ENCODE assay signal across 10 mouse cellular contexts in genomic region chr7:123503358-123503757, GRCm38 (mm10). TPM values are rescaled to one million over a fixed set of nuclear protein-coding genes. Genes with fewer than 3 reads are reported as not detected.
A peak's percentile ranks its signal among the peaks of the same experiment; 100 is the strongest.
DNase-seq lines count a peak whose midpoint lies in the region; ATAC-seq lines count a peak whose summit lies in the region.
"Had no signal": no experiment of that assay in that cellular context is flagged by ENCODE, and none has a peak within 500 bp of the region (broad histone marks: within the 10 kb centered on the region; RNA-seq: fewer than 3 reads in every experiment).

No protein-coding gene starts in this region.

- no peak overlapping the region for H3K4me3 ChIP-seq in hindbrain, embryonic 11.5 days (ENCODE audit: low read depth, low read length)
- H3K4me3 ChIP-seq in hindbrain, embryonic 13.5 days, result no peak overlapping the region
- no peak overlapping the region for H3K4me3 ChIP-seq in forebrain, embryonic 13.5 days

- H3K27me3 ChIP-seq in hindbrain, embryonic 11.5 days (ENCODE audit: control insufficient read depth, insufficient read depth, low read length), result no peaks in the 10 kb centered on the region
- no peaks in the 10 kb centered on the region for H3K27me3 ChIP-seq in hindbrain, embryonic 13.5 days
- no peaks in the 10 kb centered on the region for H3K27me3 ChIP-seq in forebrain, embryonic 13.5 days

- peak; percentile 47 for DNase-seq in hindbrain, embryonic 11.5 days (ENCODE audit: low spot score)
- peak; percentile 54 for DNase-seq in R1 (ENCODE audit: low read depth, low spot score)
- DNase-seq in forelimb bud, embryonic 11.5 days (ENCODE audit: low read depth, low spot score), result peak; percentile 62
- peak; percentile 51 for DNase-seq in ovary, postnatal 14 days (ENCODE audit: low spot score)
- no peak for DNase-seq in left cerebral cortex, adult 11 months (ENCODE audit: low spot score)

- no peak overlapping the region for H3K27ac ChIP-seq in hindbrain, embryonic 11.5 days (ENCODE audit: low read depth, low read length)
- no peak overlapping the region for H3K27ac ChIP-seq in hindbrain, embryonic 13.5 days
- H3K27ac ChIP-seq in forebrain, embryonic 13.5 days, result no peak overlapping the region

- ATAC-seq in hindbrain, embryonic 11.5 days (ENCODE audit: low FRiP score), result no peak
- ATAC-seq in hindbrain, embryonic 13.5 days (ENCODE audit: low FRiP score), result no peak
- no peak for ATAC-seq in erythroid progenitor cell, adult 5-6 weeks (replicated peaks; ENCODE audit: low FRiP score, poor library complexity, severe bottlenecking)
- no peak for ATAC-seq in forebrain, embryonic 13.5 days

- 0 out of 2 replicates have a peak, but pooled peaks cover 2% of the 10 kb centered on the region for H3K4me1 ChIP-seq in hindbrain, embryonic 11.5 days (replicated peaks; ENCODE audit: control insufficient read depth, insufficient read depth, low read length)
- peaks cover 26% of the 10 kb centered on the region for H3K4me1 ChIP-seq in hindbrain, embryonic 13.5 days (replicated peaks)
- peaks cover 22% of the 10 kb centered on the region for H3K4me1 ChIP-seq in forebrain, embryonic 13.5 days

- 46% methylated on average over 1 of the region's 1 CpGs for WGBS in hindbrain, embryonic 11.5 days
- WGBS in hindbrain, embryonic 13.5 days, result 55% methylated on average over 1 of the region's 1 CpGs
- 63% methylated on average over 1 of the region's 1 CpGs for WGBS in forebrain, embryonic 13.5 days

- H3K9me3 ChIP-seq in hindbrain, embryonic 11.5 days (ENCODE audit: control insufficient read depth, low read length), result peaks cover 7% of the 10 kb centered on the region
- no peaks in the 10 kb centered on the region; the same call in 1 of the 2 replicates for H3K9me3 ChIP-seq in hindbrain, embryonic 13.5 days
- H3K9me3 ChIP-seq in forebrain, embryonic 13.5 days (replicated peaks), result peaks cover 6% of the 10 kb centered on the region

- H3K4me2 ChIP-seq in hindbrain, embryonic 11.5 days (replicated peaks; ENCODE audit: low read depth, low read length), result no peak overlapping the region
- no peak overlapping the region for H3K4me2 ChIP-seq in hindbrain, embryonic 13.5 days
- H3K4me2 ChIP-seq in forebrain, embryonic 13.5 days, result no peak overlapping the region

- H3K9ac ChIP-seq in hindbrain, embryonic 11.5 days (ENCODE audit: low read depth, low read length), result no peak overlapping the region
- H3K9ac ChIP-seq in hindbrain, embryonic 13.5 days, result no peak overlapping the region
- no peak overlapping the region for H3K9ac ChIP-seq in forebrain, embryonic 13.5 days

- no peaks in the 10 kb centered on the region for H3K36me3 ChIP-seq in hindbrain, embryonic 11.5 days (ENCODE audit: control insufficient read depth, insufficient read depth, low read length)
- 0 out of 2 replicates have a peak, but pooled peaks cover 3% of the 10 kb centered on the region for H3K36me3 ChIP-seq in hindbrain, embryonic 13.5 days
- no peaks in the 10 kb centered on the region; the same call in 1 of the 2 replicates for H3K36me3 ChIP-seq in forebrain, embryonic 13.5 days (ENCODE audit: poor library complexity, severe bottlenecking)

RNA-seq across cellular contexts. Expression of gene Zkscan2, which starts 3.1 kb away (rescaled TPM):
- 6.5 and 9.0 TPM in 2 replicates for polyA plus RNA-seq in hindbrain, embryonic 11.5 days (2014; fragmentation: Nextera tagmentation; extraction: Ambion mirVana)
- polyA plus RNA-seq in hindbrain, embryonic 13.5 days (2015; fragmentation: Nextera tagmentation; extraction: Ambion mirVana), result 12.2 and 13.6 TPM in 2 replicates
- total RNA-seq in erythroid progenitor cell, adult 5-6 weeks (2015; ENCODE audit: low replicate concordance), result not detected in 2 replicates
- total RNA-seq in erythroid progenitor cell, adult 5-6 weeks (2017; ENCODE audit: low replicate concordance), result not detected in 2 replicates
- 9.1 and 10.8 TPM in 2 replicates for polyA plus RNA-seq in forebrain, embryonic 13.5 days (2015; fragmentation: Nextera tagmentation; extraction: Ambion mirVana)
- total RNA-seq: hematopoietic stem cell, adult 5-6 weeks; neutrophil, adult 5-6 weeks had no signal

RNA-seq across cellular contexts. Expression of gene Aqp8, which starts 41.3 kb away (rescaled TPM):
- 0.98 and 1.4 TPM in 2 replicates for polyA plus RNA-seq in hindbrain, embryonic 11.5 days (2014; fragmentation: Nextera tagmentation; extraction: Ambion mirVana)
- polyA plus RNA-seq in hindbrain, embryonic 13.5 days (2015; fragmentation: Nextera tagmentation; extraction: Ambion mirVana), result not detected in 2 replicates
- total RNA-seq in erythroid progenitor cell, adult 5-6 weeks (2015; ENCODE audit: low replicate concordance), result not detected in 2 replicates
- not detected in 2 replicates for total RNA-seq in erythroid progenitor cell, adult 5-6 weeks (2017; ENCODE audit: low replicate concordance)
- not detected in 2 replicates for polyA plus RNA-seq in forebrain, embryonic 13.5 days (2015; fragmentation: Nextera tagmentation; extraction: Ambion mirVana)
- total RNA-seq: hematopoietic stem cell, adult 5-6 weeks; neutrophil, adult 5-6 weeks had no signal
